Mouse (Mus musculus): Measurements from ENCODE around the gene Tjap1. TPM values are rescaled to one million over a fixed set of nuclear protein-coding genes. Genes with fewer than 3 reads are reported as not detected.

Gene Tjap1
- total RNA-seq (2021): 10 to 100 TPM; 33.8 to 43.6 TPM

- intact Hi-C loops (cut with DNase I): no loop called here
- DNase-seq: peak; percentile 84
Measured at GRCm38 (mm10) chr17:46282483-46283123, at the start of gene Tjap1. Tjap1 (minus strand) TSS chr17:46283026.

GRCm38 (mm10) chr17:46328723-46329122, 45.9 kb upstream of the Tjap1 start:
- intact Hi-C loops (cut with DNase I): loop anchor here (2.0 kb wide), 1 partner anchor 54 kb away; the partner anchor contains the start of gene Zfp318
- DNase-seq: no peak

- intact Hi-C loops (cut with DNase I): loop anchor here (2.0 kb wide), 1 partner anchor 55 kb away; the partner anchor contains the start of gene Zfp318
Measured at GRCm38 (mm10) chr17:46327906-46328534, 45.2 kb upstream of the Tjap1 start, which contains the start of gene Abcc10. Abcc10 (minus strand) TSS chr17:46328352.

GRCm38 (mm10) chr17:46327413-46327905, 44.6 kb upstream of the Tjap1 start:
- DNase-seq: no peak
- intact Hi-C loops (cut with DNase I): no loop called here

More at GRCm38 (mm10) chr17:46327906-46328534, 45.2 kb upstream of the Tjap1 start, which contains the start of gene Abcc10:
- DNase-seq: peak; percentile 96 to 97

DNA sequence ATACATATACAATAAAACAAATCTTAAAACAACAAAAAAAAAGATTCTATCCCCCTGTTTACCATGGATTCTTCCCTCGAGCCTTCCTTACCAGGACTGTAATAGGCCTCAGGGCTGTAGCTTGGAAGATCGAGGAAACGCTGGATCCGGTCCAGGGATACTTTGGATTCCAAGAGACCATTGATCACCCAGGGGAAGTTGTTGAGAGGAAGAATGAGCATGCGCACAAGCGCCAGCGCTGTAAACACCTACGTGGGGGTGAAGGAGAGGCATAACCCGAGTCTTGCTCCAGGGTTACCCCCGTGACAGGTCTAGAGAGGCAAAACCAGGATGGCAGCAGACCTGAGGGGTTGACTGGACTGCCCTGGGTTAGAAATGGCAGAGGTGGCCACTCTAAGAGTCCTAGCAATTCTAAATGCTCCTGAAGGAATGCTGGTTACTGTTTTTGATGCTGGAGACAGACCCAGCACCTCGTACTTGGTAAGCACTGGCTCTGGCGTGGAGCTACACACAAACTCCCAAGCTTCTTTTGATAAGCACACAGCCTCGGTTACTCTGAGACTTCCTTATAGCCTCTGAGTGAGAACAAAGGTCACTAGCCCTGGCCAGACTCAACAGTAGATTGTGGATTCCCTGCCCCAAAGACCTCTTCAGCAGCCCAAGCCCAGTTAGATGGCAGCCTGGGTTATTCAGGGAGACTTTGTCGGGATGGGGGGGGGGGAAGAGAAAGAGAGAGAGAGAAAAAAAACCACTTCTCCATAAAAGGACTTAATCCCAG, 39.4 kb upstream of the Tjap1 start:
- no peak for DNase-seq
- intact Hi-C loops (cut with DNase I): no loop called here

DNA sequence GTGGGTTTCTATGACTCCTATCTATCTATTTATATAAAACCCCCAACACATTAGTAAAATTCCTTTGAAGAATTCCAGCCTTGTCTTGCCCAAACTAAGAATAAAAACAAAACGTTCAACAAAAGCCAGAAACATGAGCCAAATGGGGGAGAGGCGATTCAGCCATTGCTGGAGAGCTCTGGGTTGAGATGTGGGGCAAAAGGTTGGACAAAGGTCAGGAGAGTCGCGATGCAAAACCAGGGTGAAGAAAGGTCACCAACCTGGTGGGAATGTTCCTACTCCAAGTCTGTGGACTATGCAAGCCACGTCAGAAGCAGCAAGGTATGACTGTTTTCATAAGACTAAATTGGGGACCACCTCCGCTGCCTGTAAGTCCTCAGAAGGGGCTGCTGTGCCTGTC, 37.7 kb upstream of the Tjap1 start:
- intact Hi-C loops (cut with DNase I): no loop called here
- DNase-seq: no peak

DNA sequence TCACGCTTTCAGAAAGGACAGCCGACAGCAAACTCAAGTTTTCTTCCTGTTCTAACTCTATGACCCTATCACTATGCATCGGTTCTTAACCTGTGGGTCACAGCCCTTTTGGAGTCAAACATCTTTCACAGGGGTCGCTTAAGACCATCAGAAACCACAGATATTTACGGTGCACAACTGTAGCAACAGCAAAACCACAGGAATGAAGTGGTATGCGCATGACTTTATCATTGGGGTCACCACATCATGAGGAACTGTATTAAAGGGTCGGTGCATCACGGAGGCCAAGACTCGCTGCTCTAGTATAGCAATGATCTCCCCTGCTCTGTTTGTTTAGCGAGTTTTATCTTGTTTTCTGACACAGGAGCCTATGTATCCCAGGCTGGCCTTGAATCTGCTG, 33.0 kb upstream of the Tjap1 start:
- DNase-seq: no peak
- intact Hi-C loops (cut with DNase I): no loop called here

DNA sequence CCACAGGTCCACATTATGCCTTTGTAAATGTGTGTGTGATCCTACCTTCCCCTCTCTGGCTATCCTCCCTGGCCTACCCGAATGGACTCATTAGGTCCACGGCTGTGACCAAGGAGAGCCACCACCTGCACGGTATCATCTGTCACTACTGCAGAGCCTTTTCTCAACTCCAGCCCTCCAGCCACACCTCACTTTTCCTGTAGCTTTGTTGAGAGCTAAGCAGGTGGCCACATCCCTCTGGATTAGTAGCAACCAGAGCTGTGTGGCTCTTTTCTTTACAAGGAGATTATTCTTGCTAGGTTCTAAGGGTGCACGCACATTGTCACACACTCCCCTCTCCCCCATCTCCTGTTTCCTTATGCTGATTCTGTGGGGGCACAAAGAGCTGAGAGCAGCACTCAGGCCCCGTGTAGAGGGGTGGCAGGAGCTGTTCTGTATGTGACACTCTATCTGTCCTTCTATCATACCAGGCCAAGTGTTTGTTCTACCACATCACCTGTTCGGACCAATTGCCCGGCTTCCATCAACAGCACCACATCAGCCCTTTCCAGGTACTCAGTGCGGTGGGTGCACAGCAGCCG, 30.4 kb upstream of the Tjap1 start:
- DNase-seq: no peak
- intact Hi-C loops (cut with DNase I): no loop called here

GRCm38 (mm10) chr17:46310515-46310914, 27.7 kb upstream of the Tjap1 start:
- intact Hi-C loops (cut with DNase I): no loop called here
- DNase-seq: no peak

GRCm38 (mm10) chr17:46309835-46310234, 27.0 kb upstream of the Tjap1 start:
- no peak for DNase-seq
- intact Hi-C loops (cut with DNase I): no loop called here

DNA sequence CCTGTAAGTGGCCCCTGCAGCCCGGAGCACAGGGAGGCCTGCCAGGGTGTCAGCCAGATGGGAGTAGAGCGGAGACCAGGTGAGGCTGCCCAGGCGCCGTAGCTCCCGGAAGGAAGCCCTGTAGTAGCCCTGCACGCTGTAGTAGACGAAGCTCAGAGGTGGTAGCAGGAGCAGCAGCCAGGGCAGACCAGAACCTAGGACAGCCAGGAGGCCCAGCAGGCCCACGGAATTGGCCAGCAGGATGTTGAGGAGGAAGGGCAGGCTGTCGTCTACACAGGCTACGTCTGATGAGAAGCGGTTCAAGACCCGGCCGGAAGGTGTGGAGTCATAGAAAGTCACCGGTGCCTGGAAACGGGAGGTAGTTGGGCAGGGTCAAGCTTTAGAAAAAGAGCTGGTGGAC, 24.1 kb upstream of the Tjap1 start:
- no peak for DNase-seq
- intact Hi-C loops (cut with DNase I): no loop called here

- intact Hi-C loops (cut with DNase I): no loop called here
- DNase-seq: no peak
Measured at GRCm38 (mm10) chr17:46304184-46304583, 21.4 kb upstream of the Tjap1 start.

DNA sequence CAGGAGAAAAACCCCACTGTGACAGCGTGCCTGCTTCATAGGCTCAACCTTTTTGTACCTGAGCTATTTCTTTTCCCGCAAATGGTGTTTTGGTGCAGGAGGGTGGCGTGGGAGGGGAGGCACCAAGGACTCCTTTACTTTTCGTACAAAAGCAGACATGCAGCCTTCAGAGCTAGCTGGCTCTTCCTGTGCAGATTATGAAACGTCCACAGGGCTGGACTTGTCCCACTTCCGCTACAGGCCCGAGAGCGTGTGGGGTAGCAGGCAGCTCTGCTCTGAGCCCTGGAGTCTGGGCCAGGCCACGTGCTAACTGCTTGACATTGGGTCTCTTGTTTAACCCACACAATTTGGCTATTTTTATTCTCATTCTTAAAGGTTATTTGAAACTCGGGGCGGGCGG, 19.1 kb upstream of the Tjap1 start:
- intact Hi-C loops (cut with DNase I): no loop called here
- DNase-seq: no peak

GRCm38 (mm10) chr17:46298220-46298913, 15.5 kb upstream of the Tjap1 start:
- DNase-seq: peak; percentile 87 to 90
- intact Hi-C loops (cut with DNase I): loop anchor here (1.0 kb wide), 1 partner anchor 32 kb away; no protein-coding TSS in a partner anchor

DNA sequence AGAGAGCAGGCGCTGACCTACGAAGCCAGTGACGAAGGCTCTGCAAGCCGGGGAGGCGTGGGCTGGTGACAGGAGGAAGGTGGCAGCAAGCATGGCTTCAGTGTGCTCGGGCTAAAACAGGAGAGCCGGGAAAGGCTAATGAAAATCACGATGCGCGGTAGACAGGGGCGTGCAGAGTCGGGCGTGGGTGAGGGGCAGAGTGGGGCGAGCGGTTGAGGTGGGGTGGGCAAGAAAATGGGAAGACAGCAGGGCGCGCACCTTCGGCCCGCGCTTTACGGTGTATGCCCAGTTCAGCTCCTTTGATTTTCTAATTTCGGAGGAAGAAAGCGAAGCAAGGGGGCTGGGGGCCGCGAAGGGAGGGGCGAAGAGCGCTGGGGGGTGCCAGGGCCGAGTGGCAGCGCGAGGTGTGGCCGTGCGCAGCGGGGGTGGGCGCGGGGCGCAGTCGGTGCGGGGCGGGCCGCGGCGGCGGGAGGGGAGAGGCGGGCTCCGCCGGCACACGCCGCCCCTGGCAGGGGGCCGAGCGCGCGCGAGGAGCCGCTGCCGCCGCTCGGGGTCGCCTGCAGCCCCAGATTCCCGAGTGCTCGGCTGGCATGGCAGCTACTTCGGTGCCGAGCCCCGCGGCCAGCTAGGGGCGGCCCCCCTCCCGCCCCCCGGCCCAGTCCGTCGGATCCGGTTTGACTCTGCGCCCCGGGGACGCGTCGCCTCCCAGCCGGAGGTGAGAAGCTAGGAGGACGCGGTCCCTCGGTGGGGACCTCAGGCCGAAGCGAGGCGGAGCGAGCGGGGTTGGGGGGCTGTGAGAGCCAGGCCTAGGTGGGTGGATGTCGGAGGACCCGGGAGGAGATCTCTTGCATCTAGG, 14.8 kb upstream of the Tjap1 start, which contains the start of gene Dlk2:
Gene Dlk2 (plus strand): TSS at position 58 of the 856 bp plus-strand sequence.
- no peak for DNase-seq
- intact Hi-C loops (cut with DNase I): loop anchor here (1.0 kb wide), 1 partner anchor 31 kb away; no protein-coding TSS in a partner anchor

GRCm38 (mm10) chr17:46297028-46297363, 14.2 kb upstream of the Tjap1 start:
- no peak for DNase-seq
- intact Hi-C loops (cut with DNase I): no loop called here

GRCm38 (mm10) chr17:46296601-46297000, 13.8 kb upstream of the Tjap1 start:
- intact Hi-C loops (cut with DNase I): no loop called here
- no peak for DNase-seq

- DNase-seq: peak; percentile 56 to 63
- intact Hi-C loops (cut with DNase I): no loop called here
Measured at GRCm38 (mm10) chr17:46287678-46288095, 4.9 kb upstream of the Tjap1 start.

DNA sequence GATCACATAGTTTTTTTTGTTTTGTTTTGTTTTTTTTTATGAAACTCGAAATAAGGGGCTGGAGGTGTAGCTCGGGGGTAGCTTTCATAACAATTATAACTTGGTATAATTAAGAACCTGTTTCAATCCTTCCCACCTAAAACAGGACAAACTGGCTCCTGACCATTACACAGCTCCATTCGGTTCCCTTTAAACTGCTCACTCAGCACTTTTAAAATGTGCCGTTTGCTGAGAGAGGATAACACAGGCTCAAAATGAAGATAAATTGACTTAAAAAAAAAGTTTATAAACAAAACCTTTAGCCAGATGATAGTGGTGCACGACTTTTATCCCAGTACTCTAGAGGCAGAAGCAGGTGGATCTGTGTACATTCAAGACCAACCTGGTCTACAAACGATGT, 2.6 kb upstream of the Tjap1 start:
- DNase-seq: no peak
- intact Hi-C loops (cut with DNase I): no loop called here
